Mouse (Mus musculus) midbrain, embryonic 15.5 days (tissue): ENCODE results near the gene Zfp174. TPM values are rescaled to one million over a fixed set of nuclear protein-coding genes. Genes with fewer than 3 reads are reported as not detected.
"Not testable (repeated sequence)": the region's sequence is repeated elsewhere in the genome, so short reads cannot be mapped to it uniquely, and the experiment has no call there.

Experiments
- ATAC-seq: fragments of 200-750 bp; cut with Nextera tagmentation; replicated peaks from 2 replicates; pipeline ENCODE4 v1.8.0; 2017; ENCODE audit warnings: moderate TSS enrichment
- H3K27ac ChIP-seq: fragments of 300-500 bp; sonication (generic); 2 replicates; pipeline ENCODE4 v1.5.1; 2015; ENCODE audit warnings: mild to moderate bottlenecking, inconsistent platforms
- H3K27me3 ChIP-seq: fragments of 300-500 bp; sonication (generic); replicated peaks from 2 replicates; pipeline ENCODE4 v1.6.1; 2015; ENCODE audit warnings: inconsistent platforms
- H3K36me3 ChIP-seq: fragments of 300-500 bp; sonication (generic); replicated peaks from 2 replicates; pipeline ENCODE4 v1.6.1; 2015; ENCODE audit warnings: inconsistent platforms
- H3K4me1 ChIP-seq: fragments of 300-500 bp; sonication (generic); 2 replicates; pipeline ENCODE4 v1.6.1; 2015; ENCODE audit warnings: inconsistent platforms
- H3K4me2 ChIP-seq: fragments of 300-500 bp; sonication (generic); 2 replicates; pipeline ENCODE4 v1.6.1; 2015; ENCODE audit warnings: inconsistent platforms, mild to moderate bottlenecking, moderate library complexity
- H3K4me3 ChIP-seq: fragments of 300-500 bp; sonication (generic); 2 replicates; pipeline ENCODE4 v1.5.1; 2015; ENCODE audit warnings: mild to moderate bottlenecking, inconsistent platforms
- H3K9ac ChIP-seq: fragments of 300-500 bp; sonication (generic); 2 replicates; pipeline ENCODE4 v1.6.1; 2015; ENCODE audit warnings: mild to moderate bottlenecking, inconsistent platforms
- H3K9me3 ChIP-seq: fragments of 300-500 bp; sonication (generic); 2 replicates; pipeline ENCODE4 v1.6.1; 2016; ENCODE audit warnings: inconsistent platforms
- WGBS: fragments of 180-500 bp; shearing (Covaris S2); methylation state at CpG from one replicate; pipeline ENCODE4 v1.1.7; 2015; ENCODE audit warnings: mixed read lengths; 5-methylcytosine and 5-hydroxymethylcytosine counted together
- polyA plus RNA-seq: library from polyadenylated mRNA; unstranded; fragments of >200 nt; fragmentation: Nextera tagmentation; extraction: Ambion mirVana; gene quantifications from 2 replicates; pipeline ENCODE4 v1.2.1, GENCODE M21; 2015

Zfp174 gene
- 3.0 and 3.6 TPM in 2 replicates for polyA plus RNA-seq

- peak within 1 kb of the TSS; percentile 69 for H3K27ac ChIP-seq
- ATAC-seq = peak; percentile 99
Measured at GRCm38 (mm10) chr16:3846711-3847518, at the start of gene Zfp174. Gene Zfp174 (plus strand): TSS chr16:3847268.

GRCm38 (mm10) chr16:3808176-3808575, 38.9 kb upstream of the Zfp174 start:
- Histone ChIP-seq H3K4me2 (no peak overlapping the region), H3K27ac (no peak overlapping the region), H3K9ac (no peak overlapping the region), H3K4me1 (no peaks in the 10 kb centered on the region), H3K4me3 (no peak overlapping the region), H3K27me3 (no peaks in the 10 kb centered on the region), H3K9me3 (no peaks in the 10 kb centered on the region), H3K36me3 (no peaks in the 10 kb centered on the region)
- WGBS = 78% methylated on average over 3 of the region's 3 CpGs
- no peak for ATAC-seq

More at GRCm38 (mm10) chr16:3846711-3847518, at the start of gene Zfp174:
- Histone ChIP-seq H3K36me3 (no peaks in the 10 kb centered on the region), H3K9me3 (no peaks in the 10 kb centered on the region), H3K9ac (peak within 1 kb of the TSS; percentile 75), H3K27me3 (no peaks in the 10 kb centered on the region), H3K4me2 (peak within 1 kb of the TSS; percentile 66), H3K4me1 (peaks cover 14% of the 10 kb centered on the region), H3K4me3 (peak within 1 kb of the TSS; percentile 85)
- 3% methylated on average over 38 of the region's 38 CpGs for WGBS

- not testable (repeated sequence) for H3K27ac ChIP-seq, ATAC-seq, H3K4me2 ChIP-seq, H3K9ac ChIP-seq, H3K4me1 ChIP-seq, H3K9me3 ChIP-seq, H3K27me3 ChIP-seq, H3K4me3 ChIP-seq, H3K36me3 ChIP-seq
- 89% methylated on average over 6 of the region's 6 CpGs for WGBS
Measured at GRCm38 (mm10) chr16:3814667-3815066, 32.4 kb upstream of the Zfp174 start.

GRCm38 (mm10) chr16:3820202-3820601, 26.9 kb upstream of the Zfp174 start:
- Histone ChIP-seq H3K4me3 (no peak overlapping the region), H3K9me3 (no peaks in the 10 kb centered on the region), H3K36me3 (no peaks in the 10 kb centered on the region), H3K4me2 (no peak overlapping the region), H3K9ac (no peak overlapping the region), H3K4me1 (no peaks in the 10 kb centered on the region), H3K27ac (no peak overlapping the region), H3K27me3 (no peaks in the 10 kb centered on the region)
- no peak for ATAC-seq
- 92% methylated on average over 2 of the region's 2 CpGs for WGBS

- H3K4me3 ChIP-seq = no peak overlapping the region
- H3K4me1 ChIP-seq = no peaks in the 10 kb centered on the region
- H3K27ac ChIP-seq = no peak overlapping the region
- no peak for ATAC-seq
- H3K36me3 ChIP-seq = no peaks in the 10 kb centered on the region
- 61% methylated on average over 3 of the region's 3 CpGs for WGBS
- no peak overlapping the region for H3K9ac ChIP-seq
- H3K27me3 ChIP-seq = no peaks in the 10 kb centered on the region
- H3K9me3 ChIP-seq = no peaks in the 10 kb centered on the region
- no peak overlapping the region for H3K4me2 ChIP-seq
Measured at GRCm38 (mm10) chr16:3828021-3828420, 19.0 kb upstream of the Zfp174 start.

- WGBS = 91% methylated on average over 2 of the region's 2 CpGs
- H3K27me3 ChIP-seq = no peaks in the 10 kb centered on the region
Measured at GRCm38 (mm10) chr16:3829727-3830126, 17.3 kb upstream of the Zfp174 start.

GRCm38 (mm10) chr16:3830588-3831109, 16.4 kb upstream of the Zfp174 start, which contains the start of gene Olfr15:
Gene Olfr15 (plus strand): TSS chr16:3830878.
- no peak within 1 kb of the TSS for H3K4me2 ChIP-seq
- H3K27ac ChIP-seq = no peak within 1 kb of the TSS
- H3K4me3 ChIP-seq = no peak within 1 kb of the TSS
- H3K9me3 ChIP-seq = no peaks in the 10 kb centered on the region
- H3K4me1 ChIP-seq = no peaks in the 10 kb centered on the region
- ATAC-seq = no peak
- no peak within 1 kb of the TSS for H3K9ac ChIP-seq
- no peaks in the 10 kb centered on the region for H3K36me3 ChIP-seq
- H3K27me3 ChIP-seq = no peaks in the 10 kb centered on the region

More at GRCm38 (mm10) chr16:3829727-3830126, 17.3 kb upstream of the Zfp174 start:
- no peak overlapping the region for H3K9ac ChIP-seq
- no peak overlapping the region for H3K4me2 ChIP-seq
- no peaks in the 10 kb centered on the region for H3K9me3 ChIP-seq
- H3K4me3 ChIP-seq = no peak overlapping the region
- no peaks in the 10 kb centered on the region for H3K36me3 ChIP-seq
- H3K4me1 ChIP-seq = no peaks in the 10 kb centered on the region
- ATAC-seq = no peak
- no peak overlapping the region for H3K27ac ChIP-seq

GRCm38 (mm10) chr16:3835461-3835860, 11.6 kb upstream of the Zfp174 start:
- H3K9ac ChIP-seq = no peak overlapping the region
- H3K4me3 ChIP-seq = no peak overlapping the region
- H3K9me3 ChIP-seq = no peaks in the 10 kb centered on the region
- no peaks in the 10 kb centered on the region for H3K27me3 ChIP-seq
- H3K4me1 ChIP-seq = no peaks in the 10 kb centered on the region
- WGBS = 89% methylated on average over 2 of the region's 2 CpGs
- no peak overlapping the region for H3K4me2 ChIP-seq
- ATAC-seq = no peak
- no peaks in the 10 kb centered on the region for H3K36me3 ChIP-seq
- H3K27ac ChIP-seq = no peak overlapping the region

GRCm38 (mm10) chr16:3839157-3839885, 7.7 kb upstream of the Zfp174 start:
- Histone ChIP-seq H3K36me3 (no peaks in the 10 kb centered on the region), H3K27ac (no peak overlapping the region), H3K9me3 (no peaks in the 10 kb centered on the region), H3K4me2 (no peak overlapping the region), H3K4me1 (no peaks in the 10 kb centered on the region), H3K9ac (no peak overlapping the region), H3K4me3 (no peak overlapping the region), H3K27me3 (no peaks in the 10 kb centered on the region)
- ATAC-seq = no peak
- WGBS = 68% methylated on average over 17 of the region's 17 CpGs

GRCm38 (mm10) chr16:3842989-3843388, 4.1 kb upstream of the Zfp174 start:
- Histone ChIP-seq H3K27me3 (no peaks in the 10 kb centered on the region), H3K27ac (no peak overlapping the region), H3K36me3 (no peaks in the 10 kb centered on the region), H3K9me3 (no peaks in the 10 kb centered on the region), H3K4me3 (no peak overlapping the region), H3K9ac (no peak overlapping the region), H3K4me2 (no peak overlapping the region), H3K4me1 (peaks cover 5% of the 10 kb centered on the region)
- no peak for ATAC-seq
- WGBS = 30% methylated on average over 4 of the region's 4 CpGs

GRCm38 (mm10) chr16:3843796-3844195, 3.3 kb upstream of the Zfp174 start:
- Histone ChIP-seq H3K4me3 (no peak overlapping the region), H3K27ac (no peak overlapping the region), H3K9me3 (no peaks in the 10 kb centered on the region), H3K9ac (no peak overlapping the region), H3K27me3 (no peaks in the 10 kb centered on the region), H3K36me3 (no peaks in the 10 kb centered on the region), H3K4me1 (peaks cover 11% of the 10 kb centered on the region), H3K4me2 (no peak overlapping the region)
- ATAC-seq = no peak
- WGBS = 77% methylated on average over 1 of the region's 1 CpGs

- no peaks in the 10 kb centered on the region for H3K9me3 ChIP-seq
- H3K27ac ChIP-seq = no peak overlapping the region
- peaks cover 14% of the 10 kb centered on the region for H3K4me1 ChIP-seq
- ATAC-seq = no peak
- no peaks in the 10 kb centered on the region for H3K27me3 ChIP-seq
- peak overlapping the region; percentile 66 for H3K4me2 ChIP-seq
- H3K36me3 ChIP-seq = no peaks in the 10 kb centered on the region
- H3K9ac ChIP-seq = peak overlapping the region; percentile 75; the same call in 1 of the 2 replicates
- 64% methylated on average over 4 of the region's 4 CpGs for WGBS
- H3K4me3 ChIP-seq = peak overlapping the region; percentile 85
Measured at GRCm38 (mm10) chr16:3847871-3848270, 803 bp downstream of the Zfp174 start.
